Mouse (Mus musculus) hindbrain, embryonic 14.5 days (tissue): ENCODE results near the gene Kmt2b. TPM values are rescaled to one million over a fixed set of nuclear protein-coding genes. Genes with fewer than 3 reads are reported as not detected.

ENCODE experiments used
- ATAC-seq: fragments of 200-750 bp; cut with Nextera tagmentation; 2 replicates; pipeline ENCODE4 v1.8.0; 2017; ENCODE audit warnings: moderate number of reproducible peaks, mild to moderate bottlenecking, moderate TSS enrichment, moderate library complexity; ENCODE audit not compliant: low FRiP score
- DNase-seq: peaks from one replicate; pipeline ENCODE4 v3.0.0-alpha.2; 2015; ENCODE audit warnings: low spot score
- H3K27ac ChIP-seq: fragments of 300-500 bp; sonication (generic); 2 replicates; pipeline ENCODE4 v1.5.1; 2014; ENCODE audit warnings: mild to moderate bottlenecking, moderate library complexity
- H3K27me3 ChIP-seq: fragments of 300-500 bp; sonication (generic); 2 replicates; pipeline ENCODE4 v1.6.1; 2014; ENCODE audit warnings: mild to moderate bottlenecking, low read length, mixed read lengths; ENCODE audit not compliant: control insufficient read depth, insufficient read depth
- H3K36me3 ChIP-seq: fragments of 300-500 bp; sonication (generic); replicated peaks from 2 replicates; pipeline ENCODE4 v1.6.1; 2014; ENCODE audit not compliant: control insufficient read depth, insufficient read depth
- H3K4me1 ChIP-seq: fragments of 300-500 bp; sonication (generic); replicated peaks from 2 replicates; pipeline ENCODE4 v1.6.1; 2014; ENCODE audit warnings: antibody characterized with exemption, low read length, mixed read lengths; ENCODE audit not compliant: control insufficient read depth, insufficient read depth
- H3K4me2 ChIP-seq: fragments of 300-500 bp; sonication (generic); replicated peaks from 2 replicates; pipeline ENCODE4 v1.6.1; 2014; ENCODE audit warnings: mild to moderate bottlenecking, moderate library complexity
- H3K4me3 ChIP-seq: fragments of 300-500 bp; sonication (generic); replicated peaks from 2 replicates; pipeline ENCODE4 v1.5.1; 2014; ENCODE audit warnings: mild to moderate bottlenecking, low read length
- H3K9ac ChIP-seq: fragments of 300-500 bp; sonication (generic); 2 replicates; pipeline ENCODE4 v1.6.1; 2014
- H3K9me3 ChIP-seq: fragments of 300-500 bp; sonication (generic); 2 replicates; pipeline ENCODE4 v1.6.1; 2016; ENCODE audit warnings: low read length; ENCODE audit not compliant: control insufficient read depth
- WGBS: fragments of 180-500 bp; shearing (Covaris S2); extraction: QIAGEN DNeasy Blood & Tissue Kit; methylation state at CpG from one replicate; pipeline ENCODE4 v1.1.7; 2014; 5-methylcytosine and 5-hydroxymethylcytosine counted together
- polyA plus RNA-seq: library from polyadenylated mRNA; unstranded; fragments of >200 nt; fragmentation: Nextera tagmentation; extraction: Ambion mirVana; gene quantifications from 2 replicates; pipeline ENCODE4 v1.2.1, GENCODE M21; 2014

Kmt2b gene
- polyA plus RNA-seq, 1 experiment from 2014 or later = 12.9 TPM

DNA sequence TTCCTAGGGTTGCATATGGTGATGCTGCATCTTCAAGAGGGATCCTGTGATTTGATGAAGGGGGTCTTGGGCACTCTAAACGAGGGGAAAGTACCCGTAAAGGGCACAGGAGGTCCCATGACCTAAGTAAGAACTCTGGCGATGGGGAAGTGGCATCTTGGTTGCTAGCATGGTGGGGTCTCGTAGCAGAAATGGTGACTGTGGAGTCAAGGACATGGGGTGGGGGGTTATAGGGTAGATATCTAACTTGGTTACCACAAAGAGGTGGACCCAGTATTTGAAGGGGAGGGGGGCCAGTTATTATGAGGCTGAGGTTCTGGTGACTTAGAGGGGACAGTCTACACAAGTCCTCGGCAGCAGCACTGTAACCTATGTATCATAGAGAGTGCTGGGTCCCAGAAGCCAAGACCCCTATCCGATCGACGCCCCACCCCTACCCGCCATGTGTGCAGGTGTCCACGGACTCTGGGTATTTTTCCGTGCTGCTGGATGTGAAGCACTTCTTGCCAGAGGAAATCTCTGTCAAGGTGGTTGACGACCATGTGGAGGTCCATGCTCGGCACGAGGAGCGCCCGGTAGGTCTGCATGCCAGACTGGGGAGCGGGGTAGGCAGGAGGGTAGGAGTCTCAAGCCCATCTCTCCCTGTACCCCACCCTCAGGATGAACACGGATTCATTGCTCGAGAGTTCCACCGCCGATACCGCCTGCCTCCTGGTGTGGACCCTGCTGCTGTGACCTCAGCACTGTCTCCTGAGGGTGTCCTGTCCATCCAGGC lies 34.5 kb downstream of the Kmt2b start:
- no peak overlapping the region for H3K27ac ChIP-seq
- H3K9me3 ChIP-seq = no peaks in the 10 kb centered on the region
- no peak overlapping the region for H3K4me3 ChIP-seq
- H3K9ac ChIP-seq = no peak overlapping the region
- H3K4me2 ChIP-seq = peak overlapping the region; percentile 74
- peaks cover 23% of the 10 kb centered on the region for H3K4me1 ChIP-seq
- WGBS = 87% methylated on average over 22 of the region's 22 CpGs
- peaks cover 30% of the 10 kb centered on the region for H3K36me3 ChIP-seq
- peaks cover 8% of the 10 kb centered on the region; the same call in 1 of the 2 replicates for H3K27me3 ChIP-seq
- ATAC-seq (no peak), DNase-seq (no peak)

DNA sequence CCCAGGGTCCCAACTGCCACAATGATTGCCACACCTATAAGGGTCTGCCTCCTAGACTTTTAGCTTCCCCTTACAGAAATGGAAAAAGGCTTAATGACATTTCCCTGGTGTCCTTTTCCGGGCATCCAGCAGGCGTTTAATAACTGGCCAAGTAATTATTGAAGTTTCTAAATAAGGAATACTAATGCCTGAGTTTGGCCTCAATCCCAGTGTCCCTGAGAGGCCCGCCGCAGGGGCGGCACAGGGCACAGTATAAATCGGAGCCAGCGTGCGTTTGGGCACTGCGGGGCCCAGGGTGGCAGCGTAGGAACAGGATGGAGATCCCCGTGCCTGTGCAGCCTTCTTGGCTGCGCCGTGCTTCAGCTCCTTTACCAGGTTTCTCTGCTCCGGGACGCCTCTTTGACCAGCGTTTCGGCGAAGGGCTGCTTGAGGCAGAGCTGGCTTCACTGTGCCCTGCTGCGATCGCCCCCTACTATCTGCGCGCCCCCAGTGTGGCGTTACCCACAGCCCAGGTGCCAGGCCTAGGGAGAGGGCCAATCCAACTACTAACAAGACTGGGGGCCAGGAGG lies 35.4 kb downstream of the Kmt2b start:
- Histone ChIP-seq H3K9me3 (no peaks in the 10 kb centered on the region), H3K4me2 (peak overlapping the region; percentile 74), H3K4me3 (peak overlapping the region; percentile 54), H3K9ac (peak overlapping the region; percentile 50; the same call in 1 of the 2 replicates), H3K27ac (peak overlapping the region; percentile 61; the same call in 1 of the 2 replicates), H3K36me3 (peaks cover 36% of the 10 kb centered on the region), H3K27me3 (peaks cover 8% of the 10 kb centered on the region; the same call in 1 of the 2 replicates), H3K4me1 (peaks cover 14% of the 10 kb centered on the region)
- DNase-seq (no peak), ATAC-seq (no peak)
- 7% methylated on average over 23 of the region's 23 CpGs for WGBS

DNA sequence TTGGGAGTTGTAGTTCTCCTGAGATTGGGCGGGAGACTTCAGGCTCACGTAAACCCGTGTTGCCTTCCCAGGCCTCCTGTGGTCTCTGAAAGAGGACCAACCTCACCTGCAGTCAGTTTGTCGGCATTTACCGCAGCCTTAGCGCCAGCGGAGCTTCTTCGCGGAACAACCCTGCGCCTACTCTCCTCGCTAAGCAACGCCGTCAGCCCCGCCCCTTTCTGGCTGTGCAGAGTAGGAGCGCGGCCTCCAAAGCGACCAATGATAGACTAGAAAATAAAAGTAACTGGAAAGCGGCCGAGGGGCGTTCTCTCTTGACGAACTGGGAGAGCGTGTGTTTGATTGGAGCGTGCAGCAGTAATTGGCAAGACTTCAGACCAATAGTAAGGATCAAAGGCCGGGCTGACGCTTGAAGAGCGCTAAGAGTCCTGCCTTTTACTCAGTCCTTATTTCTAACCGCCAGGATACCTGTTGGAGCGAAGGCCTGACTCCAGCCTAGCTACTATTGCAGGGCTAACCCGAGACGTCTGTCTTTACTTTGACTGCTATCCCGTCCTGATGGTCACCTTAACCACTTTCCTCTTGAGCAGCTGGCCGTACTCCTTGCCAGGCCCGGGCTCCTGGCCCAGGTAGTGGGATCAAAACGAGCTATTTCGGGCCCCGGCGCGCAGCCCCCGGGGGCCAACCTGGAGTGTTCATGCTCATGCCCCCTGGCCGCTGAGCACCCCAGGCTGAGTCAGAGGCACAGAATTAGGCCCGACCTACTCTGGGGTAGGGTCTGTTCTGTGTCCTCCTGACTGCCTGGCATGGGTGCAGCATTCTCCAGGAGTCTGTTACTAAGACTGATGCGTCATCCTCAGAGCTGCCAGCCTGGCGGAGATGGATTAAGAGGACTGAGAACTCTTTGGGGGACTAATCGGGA lies 36.2 kb downstream of the Kmt2b start, which contains the start of the genes Hspb6 and Proser3:
TSS of gene Hspb6 (plus strand) at position 77 of the 919 bp plus-strand sequence.
TSS of gene Proser3 (minus strand) at position 198 of the 919 bp plus-strand sequence.
- peaks cover 8% of the 10 kb centered on the region; the same call in 1 of the 2 replicates for H3K27me3 ChIP-seq
- peak within 1 kb of the TSS; percentile 58 for H3K9ac ChIP-seq
- no peaks in the 10 kb centered on the region for H3K9me3 ChIP-seq
- peaks cover 36% of the 10 kb centered on the region for H3K36me3 ChIP-seq
- DNase-seq (peak; percentile 97), ATAC-seq (peak; percentile 95)
- WGBS = under 1% methylated on average over 44 of the region's 44 CpGs
- peak within 1 kb of the TSS; percentile 91 for H3K27ac ChIP-seq
- peaks cover 13% of the 10 kb centered on the region for H3K4me1 ChIP-seq
- H3K4me3 ChIP-seq = peak within 1 kb of the TSS; percentile 54
- peak within 1 kb of the TSS; percentile 74 for H3K4me2 ChIP-seq

DNA sequence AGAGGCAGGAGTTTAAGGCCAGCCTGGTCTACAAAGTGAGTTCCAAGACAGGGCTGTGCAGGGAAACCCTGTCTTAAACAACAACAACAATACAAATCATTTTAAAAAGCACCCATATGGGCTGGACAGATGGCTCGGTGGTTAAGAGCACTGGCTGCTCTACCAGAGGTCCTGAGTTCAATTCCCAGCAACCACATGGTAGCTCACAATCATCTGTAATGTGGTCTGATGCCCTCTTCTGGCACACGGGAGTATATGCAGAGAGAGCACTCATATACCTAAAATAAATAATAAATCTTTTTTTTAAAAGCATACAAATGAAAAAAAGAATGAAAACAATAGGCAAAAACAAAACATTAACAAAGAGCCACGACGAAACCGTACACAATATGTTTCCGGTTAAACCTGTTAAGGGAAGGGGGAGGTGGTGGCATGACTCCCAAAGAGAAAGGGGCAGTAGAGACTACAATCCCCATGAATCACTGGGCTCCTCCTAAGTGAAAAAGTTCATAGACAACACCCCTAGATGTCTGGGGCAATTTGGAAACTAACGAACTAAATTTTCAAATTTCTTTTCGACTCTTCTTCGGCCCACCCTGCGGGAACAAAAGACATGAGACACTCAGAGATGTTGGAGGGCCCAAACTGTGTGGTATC lies 37.0 kb downstream of the Kmt2b start:
- Histone ChIP-seq H3K4me1 (peaks cover 13% of the 10 kb centered on the region), H3K9ac (peak overlapping the region; percentile 58), H3K36me3 (peaks cover 34% of the 10 kb centered on the region), H3K27ac (peak overlapping the region; percentile 91), H3K9me3 (no peaks in the 10 kb centered on the region), H3K4me3 (peak overlapping the region; percentile 54), H3K4me2 (peak overlapping the region; percentile 74), H3K27me3 (peaks cover 8% of the 10 kb centered on the region; the same call in 1 of the 2 replicates)
- DNase-seq = peak; percentile 82
- WGBS = 4% methylated on average over 10 of the region's 10 CpGs
- ATAC-seq = peak; percentile 58

DNA sequence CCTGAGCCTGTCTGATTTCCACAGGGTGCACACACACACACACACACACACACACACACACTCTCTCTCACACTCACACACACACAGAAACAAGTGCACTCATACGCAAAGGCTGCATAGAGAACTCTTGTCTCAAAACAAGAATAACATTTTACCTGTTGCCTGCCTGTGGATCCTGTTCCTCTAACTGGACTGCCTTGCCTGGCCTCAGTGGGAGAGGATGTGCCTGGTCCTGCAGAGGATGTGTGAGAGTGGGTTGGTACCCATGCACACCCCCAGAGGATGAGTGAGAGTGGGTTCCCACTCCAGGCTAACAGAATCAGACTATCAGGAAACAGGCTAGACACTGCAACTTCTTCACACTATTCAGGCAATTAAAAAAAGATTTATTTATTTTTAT lies 37.9 kb downstream of the Kmt2b start:
- Histone ChIP-seq H3K4me3 (no peak overlapping the region), H3K9ac (no peak overlapping the region), H3K27me3 (peaks cover 8% of the 10 kb centered on the region; the same call in 1 of the 2 replicates), H3K9me3 (no peaks in the 10 kb centered on the region), H3K4me1 (peaks cover 13% of the 10 kb centered on the region), H3K27ac (no peak overlapping the region), H3K4me2 (no peak overlapping the region), H3K36me3 (peaks cover 33% of the 10 kb centered on the region)
- 96% methylated on average over 1 of the region's 1 CpGs for WGBS
- DNase-seq (no peak), ATAC-seq (no peak)

DNA sequence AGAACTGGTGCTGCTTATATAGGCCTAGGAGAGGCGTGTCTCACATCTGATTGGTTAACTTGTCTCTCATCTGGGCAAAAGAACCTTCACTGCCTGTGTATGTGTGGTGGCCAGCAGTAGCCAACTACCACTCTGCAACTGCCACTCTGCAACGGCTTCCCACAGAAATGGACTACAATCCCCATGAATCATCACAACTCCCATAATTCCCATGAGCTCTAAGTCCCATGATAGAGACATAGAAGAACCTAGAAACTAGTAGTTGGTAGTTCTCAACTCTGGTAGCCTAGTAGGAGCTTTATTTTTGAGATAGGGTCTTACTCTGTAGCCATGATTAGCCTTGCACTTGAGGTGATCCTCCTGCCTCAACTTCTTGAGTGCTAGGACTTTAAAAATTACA lies 38.6 kb downstream of the Kmt2b start:
- Histone ChIP-seq H3K4me3 (no peak overlapping the region), H3K36me3 (peaks cover 26% of the 10 kb centered on the region), H3K4me1 (peaks cover 13% of the 10 kb centered on the region), H3K9me3 (no peaks in the 10 kb centered on the region), H3K27me3 (peaks cover 8% of the 10 kb centered on the region; the same call in 1 of the 2 replicates), H3K9ac (no peak overlapping the region), H3K4me2 (no peak overlapping the region), H3K27ac (no peak overlapping the region)
- WGBS = 83% methylated on average over 2 of the region's 2 CpGs
- DNase-seq (no peak), ATAC-seq (no peak)

DNA sequence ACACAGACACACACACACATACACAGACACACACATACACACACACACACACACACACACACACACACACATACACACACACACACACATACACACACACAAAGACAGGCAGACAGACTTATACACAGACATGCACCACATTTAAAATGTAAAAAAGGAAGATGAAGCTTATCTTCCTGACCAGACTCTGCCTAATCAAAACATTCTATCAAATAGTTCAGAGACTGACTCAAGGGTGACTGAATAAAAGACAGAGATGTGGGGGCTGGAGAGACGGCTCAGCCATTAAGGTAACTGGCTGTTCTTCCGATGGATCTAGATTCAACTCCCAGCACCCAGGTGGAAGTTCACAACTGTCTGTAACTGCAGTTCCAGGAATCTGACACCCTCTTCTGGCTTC lies 44.2 kb downstream of the Kmt2b start:
- Histone ChIP-seq H3K4me2 (no peak overlapping the region), H3K27ac (no peak overlapping the region), H3K4me1 (no peaks in the 10 kb centered on the region), H3K27me3 (no peaks in the 10 kb centered on the region), H3K36me3 (peaks cover 41% of the 10 kb centered on the region), H3K9me3 (no peaks in the 10 kb centered on the region), H3K9ac (no peak overlapping the region), H3K4me3 (no peak overlapping the region)
- ATAC-seq (no peak), DNase-seq (no peak)
- 93% methylated on average over 2 of the region's 2 CpGs for WGBS

DNA sequence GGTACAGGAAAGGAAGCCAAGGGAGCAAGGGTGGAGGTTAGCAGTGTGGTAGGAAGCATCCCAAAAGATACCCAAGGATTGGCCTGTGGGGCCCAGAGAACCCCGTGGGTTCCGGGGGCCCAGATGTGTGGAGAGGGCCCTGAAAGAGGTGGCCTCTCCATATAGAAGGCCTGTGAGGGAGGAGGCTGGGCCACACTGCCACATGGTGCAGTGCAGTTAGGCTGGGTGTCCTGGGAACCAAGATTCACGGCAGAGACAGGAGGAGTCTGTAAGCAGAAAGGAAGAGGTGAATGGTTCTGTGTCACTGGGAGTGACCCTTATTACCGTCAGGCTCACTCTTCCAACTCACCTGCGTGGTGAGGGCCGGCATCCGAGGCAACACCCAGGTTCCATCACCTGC lies 48.0 kb downstream of the Kmt2b start:
- Histone ChIP-seq H3K36me3 (peaks cover 23% of the 10 kb centered on the region; the same call in 1 of the 2 replicates), H3K9me3 (no peaks in the 10 kb centered on the region), H3K4me3 (no peak overlapping the region), H3K27me3 (no peaks in the 10 kb centered on the region), H3K9ac (no peak overlapping the region), H3K4me1 (peaks cover 4% of the 10 kb centered on the region), H3K4me2 (no peak overlapping the region), H3K27ac (no peak overlapping the region)
- DNase-seq (no peak), ATAC-seq (no peak)
- WGBS = 85% methylated on average over 7 of the region's 7 CpGs
